Mouse (Mus musculus): Measurements from ENCODE around the gene Col8a2. TPM values are rescaled to one million over a fixed set of nuclear protein-coding genes. Genes with fewer than 3 reads are reported as not detected.

Gene Col8a2
- total RNA-seq, 2 experiments from 2014 or later: 4.7 to 5.6 TPM

GRCm38 (mm10) chr4:126321111-126321853, 34.7 kb downstream of the Col8a2 start, which contains the start of gene Adprhl2:
Gene Adprhl2 (minus strand): TSS chr4:126321703.
- DNase-seq: peak; percentile 99
- intact Hi-C loops (cut with DNase I; ENCODE audit: low total_unique reads): no loop called here

- intact Hi-C loops (cut with DNase I; ENCODE audit: low total_unique reads): no loop called here
- no peak for DNase-seq
Observed at GRCm38 (mm10) chr4:126321854-126322511, 35.4 kb downstream of the Col8a2 start.

GRCm38 (mm10) chr4:126322646-126323045, 36.1 kb downstream of the Col8a2 start:
- intact Hi-C loops (cut with DNase I; ENCODE audit: low total_unique reads): no loop called here
- DNase-seq: no peak

GRCm38 (mm10) chr4:126324861-126325260, 38.3 kb downstream of the Col8a2 start:
- intact Hi-C loops (cut with DNase I; ENCODE audit: low total_unique reads): no loop called here
- DNase-seq: no peak

GRCm38 (mm10) chr4:126325281-126325861, 38.8 kb downstream of the Col8a2 start, which contains the start of gene Tekt2:
Gene Tekt2 (minus strand): TSS chr4:126325688.
- intact Hi-C loops (cut with DNase I; ENCODE audit: low total_unique reads): no loop called here

GRCm38 (mm10) chr4:126326036-126326435, 39.4 kb downstream of the Col8a2 start:
- intact Hi-C loops (cut with DNase I; ENCODE audit: low total_unique reads): no loop called here
- DNase-seq: no peak

More at GRCm38 (mm10) chr4:126325281-126325861, 38.8 kb downstream of the Col8a2 start, which contains the start of gene Tekt2:
- DNase-seq: peak; percentile 47

GRCm38 (mm10) chr4:126330295-126330694, 43.7 kb downstream of the Col8a2 start:
- DNase-seq: no peak
- intact Hi-C loops (cut with DNase I; ENCODE audit: low total_unique reads): no loop called here

- no peak for DNase-seq
- intact Hi-C loops (cut with DNase I; ENCODE audit: low total_unique reads): no loop called here
Observed at GRCm38 (mm10) chr4:126331751-126332150, 45.2 kb downstream of the Col8a2 start.

- no peak for DNase-seq
- intact Hi-C loops (cut with DNase I; ENCODE audit: low total_unique reads): no loop called here
Observed at GRCm38 (mm10) chr4:126332358-126332757, 45.8 kb downstream of the Col8a2 start.

- intact Hi-C loops (cut with DNase I; ENCODE audit: low total_unique reads): no loop called here
- DNase-seq: no peak
Observed at GRCm38 (mm10) chr4:126339461-126339860, 52.9 kb downstream of the Col8a2 start.

- intact Hi-C loops (cut with DNase I; ENCODE audit: low total_unique reads): no loop called here
- no peak for DNase-seq
Observed at GRCm38 (mm10) chr4:126343451-126343850, 56.9 kb downstream of the Col8a2 start.

- intact Hi-C loops (cut with DNase I; ENCODE audit: low total_unique reads): no loop called here
- no peak for DNase-seq
Observed at GRCm38 (mm10) chr4:126360069-126360468, 73.5 kb downstream of the Col8a2 start.

Other genes starting within 250 kb of the Col8a2 start
- 10 to 100 TPM; 57.3 to 58.7 TPM for gene Mrps15, start 239.9 kb upstream of the Col8a2 start, total RNA-seq (2021)
- gene Oscp1, start 228.2 kb upstream of the Col8a2 start, total RNA-seq (2021): 1 to 10 TPM; 1.2 to 2.0 TPM
- 1 to 10 TPM; 5.7 to 8.3 TPM for gene Lsm10, start 190.2 kb upstream of the Col8a2 start, total RNA-seq (2021)
- gene Stk40, start 182.8 kb upstream of the Col8a2 start, total RNA-seq (2021): 10 to 100 TPM; 25.1 to 41.9 TPM
- 10 to 100 TPM; 16.2 to 16.6 TPM for gene Eva1b, start 139.0 kb upstream of the Col8a2 start, total RNA-seq (2021)
- gene Sh3d21, start 123.3 kb upstream of the Col8a2 start, total RNA-seq (2021): 1 to 10 TPM; 1.1 to 1.2 TPM
- gene Thrap3, start 84.0 kb upstream of the Col8a2 start, total RNA-seq (2021): 10 to 100 TPM; 92.1 to 99.3 TPM
- 100 to 1,000 TPM; 165 to 201 TPM for gene Map7d1, start 30.4 kb upstream of the Col8a2 start, total RNA-seq (2021)
- 10 to 100 TPM; 22.2 to 24.3 TPM for gene Trappc3, start 24.5 kb upstream of the Col8a2 start, total RNA-seq (2021)
- 10 to 100 TPM in 1 of 2 experiments, 1 to 10 TPM in 1; 9.8 to 11.5 TPM for gene Adprhl2, start 34.9 kb downstream of the Col8a2 start, total RNA-seq (2021)
- gene Tekt2, start 38.9 kb downstream of the Col8a2 start, total RNA-seq (2021): 1 to 10 TPM in 1 of 2 experiments, under 1 TPM in 1; 0.74 to 1.1 TPM
- gene Ago3, start 142.8 kb downstream of the Col8a2 start, total RNA-seq (2021): 1 to 10 TPM; 6.4 to 7.8 TPM
- 1 to 10 TPM; 6.8 to 7.9 TPM for gene Ago1, start 181.8 kb downstream of the Col8a2 start, total RNA-seq (2021)
- 1 to 10 TPM; 2.1 to 2.2 TPM for gene Ago4, start 246.7 kb downstream of the Col8a2 start, total RNA-seq (2021)